Mouse (Mus musculus): ENCODE data around the gene Olfr554.
A peak's percentile ranks its signal among the peaks of the same experiment; 100 is the strongest.
"Not testable (repeated sequence)": the region's sequence is repeated elsewhere in the genome, so short reads cannot be mapped to it uniquely, and the experiment has no call there.

Gene Olfr554

DNA sequence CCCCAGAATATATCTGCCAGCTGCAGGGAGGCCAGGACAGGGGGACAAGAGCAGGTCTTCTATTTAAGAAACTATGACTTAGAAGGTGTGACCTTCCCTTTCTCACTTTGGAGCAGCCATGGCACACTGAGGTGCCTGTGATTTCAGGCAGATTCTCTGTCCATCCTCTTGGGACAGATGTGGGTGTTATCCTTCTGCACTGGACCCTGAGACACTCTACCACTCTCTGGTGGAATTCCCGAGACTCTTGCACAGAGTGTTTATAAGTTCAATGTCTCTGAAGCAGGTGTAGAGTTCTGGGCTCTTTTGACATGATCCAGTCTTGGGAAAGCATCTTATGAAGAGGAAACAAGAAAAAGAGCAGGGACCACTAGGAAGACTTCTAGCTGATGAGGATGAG lies at the start of gene Olfr554:
Gene Olfr554, plus strand, starts transcription at position 301 of the 400 bp plus-strand sequence.
- DNase-seq (ENCODE audit: low spot score in 2 of 2): no peak

- DNase-seq (ENCODE audit: low spot score in 2 of 2): no peak
These were observed 46.4 kb upstream of the Olfr554 start, which contains the start of gene Olfr551 for GRCm38 (mm10) chr7:102591786-102592185. Gene Olfr551 (minus strand): TSS chr7:102591886.

DNA sequence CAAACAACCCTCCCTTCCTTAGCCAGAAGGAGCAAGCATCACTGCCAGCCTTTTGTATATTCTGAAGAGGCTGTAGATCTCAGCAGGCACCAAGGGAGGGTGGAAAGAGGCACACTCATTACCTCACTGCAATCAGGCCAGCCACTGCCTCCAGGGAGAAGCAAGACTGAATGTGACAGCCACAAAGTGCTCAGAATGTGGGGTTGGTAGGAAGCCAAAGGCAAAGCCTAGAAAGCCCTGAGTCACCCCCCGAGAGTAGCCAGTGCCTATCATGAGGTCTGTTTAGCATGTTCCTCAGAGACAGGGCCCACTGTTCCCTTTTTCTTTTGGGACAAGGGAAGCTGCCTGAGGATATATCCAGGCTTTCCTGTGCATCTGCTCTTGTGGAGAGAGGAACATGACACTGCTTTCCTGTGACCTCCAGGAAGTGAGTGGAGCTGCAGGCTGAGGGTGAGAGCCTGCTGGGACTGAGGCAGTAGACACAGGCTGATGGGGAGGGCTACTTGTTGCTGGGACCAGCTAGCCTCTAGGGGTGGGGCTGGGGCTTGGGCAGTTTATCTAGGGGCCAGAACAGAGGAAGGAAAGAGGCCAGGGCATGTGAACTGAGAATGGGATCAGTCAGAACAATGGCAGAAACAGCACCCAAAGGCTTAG lies 40.7 kb upstream of the Olfr554 start, which contains the start of gene Olfr552:
Gene Olfr552, plus strand, starts transcription at position 393 of the 654 bp plus-strand sequence.
- DNase-seq (ENCODE audit: low spot score in 2 of 2): no peak

GRCm38 (mm10) chr7:102618118-102618517 lies 20.1 kb upstream of the Olfr554 start, which contains the start of gene Olfr553:
Gene Olfr553 (minus strand): TSS chr7:102618218.
- DNase-seq (ENCODE audit: low spot score in 2 of 2): no peak

- DNase-seq (ENCODE audit: low spot score in 2 of 2): no peak
These were observed 18.6 kb upstream of the Olfr554 start for GRCm38 (mm10) chr7:102619608-102620007.

- not testable (repeated sequence) for DNase-seq (ENCODE audit: low spot score in 2 of 2)
These were observed 17.9 kb upstream of the Olfr554 start for GRCm38 (mm10) chr7:102620368-102620767.

- peak; percentile 4 to 28 for DNase-seq (ENCODE audit: low spot score in 2 of 2)
These were observed 1.6 kb upstream of the Olfr554 start for GRCm38 (mm10) chr7:102636665-102637064.

DNA sequence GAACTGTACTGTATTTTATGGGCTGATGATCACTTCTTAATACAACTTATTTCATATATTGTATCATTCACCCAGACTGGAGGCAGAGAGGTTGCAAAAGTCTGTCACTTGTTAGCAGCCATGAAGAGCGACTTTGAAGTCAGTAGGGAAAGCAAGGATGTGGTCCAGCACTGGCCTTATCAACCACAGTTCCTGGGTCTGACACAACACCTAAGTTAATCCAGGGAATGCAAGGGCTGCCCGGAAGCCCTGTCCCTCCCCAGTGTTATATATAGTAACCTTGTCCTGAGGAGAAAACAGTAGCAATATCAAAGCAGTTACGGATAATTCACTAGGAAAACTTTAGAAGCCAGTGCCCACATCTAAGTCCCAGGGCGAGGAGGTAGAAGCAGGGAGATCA lies 6.7 kb downstream of the Olfr554 start:
- DNase-seq (ENCODE audit: low spot score in 2 of 2): not testable (repeated sequence)

GRCm38 (mm10) chr7:102658523-102658922 lies 20.3 kb downstream of the Olfr554 start, which contains the start of gene Olfr555:
Gene Olfr555 (plus strand): TSS chr7:102658823.
- no peak for DNase-seq (ENCODE audit: low spot score in 2 of 2)

GRCm38 (mm10) chr7:102664599-102664998 lies 26.4 kb downstream of the Olfr554 start, which contains the start of gene Olfr556:
Gene Olfr556 (plus strand): TSS chr7:102664899.
- DNase-seq (ENCODE audit: low spot score in 2 of 2): no peak

DNA sequence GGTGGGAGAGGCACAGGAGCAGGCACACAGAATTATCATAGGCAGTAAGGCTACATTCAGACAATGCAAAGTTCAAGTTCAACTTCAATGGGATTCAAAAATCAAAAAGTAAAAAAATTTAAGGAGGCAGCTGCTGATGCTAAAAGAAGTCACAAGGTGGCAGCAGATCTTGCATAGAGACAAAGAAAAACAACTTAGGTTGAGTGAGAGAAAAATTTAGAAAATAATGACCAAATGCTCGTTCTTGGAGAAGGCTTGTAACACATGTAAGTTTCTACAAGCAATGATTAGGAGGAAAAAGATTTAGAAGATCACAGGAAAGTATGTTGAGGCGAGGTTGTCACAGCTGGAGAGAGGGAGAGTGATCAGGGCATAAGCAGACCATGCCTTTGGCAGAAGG lies 27.1 kb downstream of the Olfr554 start:
- DNase-seq (ENCODE audit: low spot score in 2 of 2): no peak

- no peak for DNase-seq (ENCODE audit: low spot score in 2 of 2)
These were observed 38.0 kb downstream of the Olfr554 start for GRCm38 (mm10) chr7:102676225-102676624.

DNA sequence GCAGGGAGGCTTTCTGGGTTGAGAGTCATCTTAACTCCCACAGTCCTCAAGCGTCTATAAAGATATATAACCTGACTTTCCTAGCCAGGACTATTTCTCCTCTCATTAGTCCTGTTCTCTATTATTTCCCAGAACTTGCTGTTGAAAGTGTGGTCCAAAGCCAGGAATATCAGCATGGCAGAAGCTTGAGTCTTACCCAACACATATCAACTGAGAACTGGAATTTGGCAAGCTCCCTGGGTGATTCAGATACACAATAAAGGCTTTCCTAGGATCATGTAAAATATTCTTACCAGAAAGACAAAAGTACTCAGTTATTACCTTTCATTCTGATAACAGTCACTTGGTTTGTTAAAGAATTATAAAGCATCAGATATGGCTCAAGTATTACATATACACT lies 43.7 kb downstream of the Olfr554 start:
- no peak for DNase-seq (ENCODE audit: low spot score in 2 of 2)

DNA sequence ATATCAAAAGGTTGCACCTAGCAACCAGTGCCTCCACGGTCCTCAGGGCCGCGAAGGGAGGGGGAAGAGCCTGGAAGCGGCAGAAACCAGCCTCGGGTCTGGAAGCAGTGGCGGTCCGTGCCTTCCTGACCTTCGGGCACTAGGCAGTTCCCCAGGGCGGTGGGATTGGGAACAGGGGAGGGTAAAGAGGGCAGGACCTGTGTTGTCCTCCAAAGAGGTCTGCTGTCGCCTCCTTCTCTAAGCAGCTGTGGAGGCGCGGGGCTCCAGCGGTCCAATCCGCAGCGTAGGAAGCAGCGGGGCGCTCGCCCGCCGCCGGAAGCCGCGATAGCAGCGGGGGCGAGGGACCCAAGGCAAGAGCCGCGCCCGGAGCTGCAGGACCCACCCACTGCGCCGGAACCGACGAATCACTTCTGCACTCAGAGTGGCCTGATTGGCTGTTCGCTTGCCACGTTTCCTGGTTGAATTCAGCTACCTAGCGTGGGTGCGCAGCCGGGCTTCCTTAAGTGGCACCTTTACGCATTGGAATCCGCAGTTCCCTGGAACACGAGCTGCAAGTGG lies 48.8 kb downstream of the Olfr554 start, which contains the start of gene Trim68:
Gene Trim68, minus strand, starts transcription at position 384 of the 558 bp plus-strand sequence.
- DNase-seq (ENCODE audit: low spot score in 2 of 2): peak; percentile 81 to 91

Measured in urinary bladder, adult 18-20 months (tissue).